Mouse (Mus musculus) hematopoietic stem cell, adult 5-6 weeks (primary cell): Measurements from ENCODE around the gene Gm49711. TPM values are rescaled to one million over a fixed set of nuclear protein-coding genes. Genes with fewer than 3 reads are reported as not detected.
"Not testable (repeated sequence)": the region's sequence is repeated elsewhere in the genome, so short reads cannot be mapped to it uniquely, and the experiment has no call there.

Experiments used
- ATAC-seq, 2 experiments: fragments of 125-278 bp in 1 of 2; replicated peaks in 1 of 2; 2 replicates each; pipeline ENCODE4 v1.8.0; 2016 to 2017; ENCODE audit warnings: inconsistent platforms in 2 of 2, mild to moderate bottlenecking in 2 of 2, moderate number of reproducible peaks in 2 of 2, low read depth in 1 of 2, moderate TSS enrichment in 1 of 2; ENCODE audit not compliant: low FRiP score in 2 of 2, poor library complexity in 2 of 2, severe bottlenecking in 2 of 2, insufficient read depth in 1 of 2, low TSS enrichment in 1 of 2
- total RNA-seq: library from RNA; stranded (forward); fragments of 172-1452, 232-1000 nt; gene quantifications from 2 replicates; pipeline ENCODE4 v1.2.3, GENCODE M21; 2017

Gene Gm49711
- total RNA-seq, 1 experiment from 2014 or later: not detected

DNA sequence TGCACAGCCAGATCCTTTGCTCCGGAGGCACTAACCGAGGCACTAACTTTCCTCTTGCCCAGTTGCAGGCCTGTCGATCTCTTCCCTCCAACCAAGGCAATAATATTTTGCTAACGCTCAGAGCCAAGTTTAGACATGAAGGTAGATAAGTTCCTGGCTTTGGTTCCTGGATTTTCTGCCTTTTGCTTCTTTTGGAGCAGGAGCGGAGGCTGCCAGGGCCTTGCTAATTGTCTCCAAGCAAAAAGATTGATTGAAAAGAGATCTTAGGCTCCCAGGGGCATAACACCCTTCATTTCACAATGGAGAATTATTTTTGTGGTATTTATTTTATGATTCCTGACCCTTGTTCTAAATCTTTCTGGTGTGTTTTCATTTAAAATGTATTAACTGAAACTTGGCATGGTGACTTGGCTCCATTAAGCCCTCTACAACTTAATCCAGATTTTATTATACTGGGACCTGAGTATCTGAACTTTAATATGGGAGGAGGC is 151.2 kb downstream of the Gm49711 start:
- ATAC-seq: no peak

GRCm38 (mm10) chr16:92210316-92210715 is 152.2 kb downstream of the Gm49711 start:
- not testable (repeated sequence) for ATAC-seq

DNA sequence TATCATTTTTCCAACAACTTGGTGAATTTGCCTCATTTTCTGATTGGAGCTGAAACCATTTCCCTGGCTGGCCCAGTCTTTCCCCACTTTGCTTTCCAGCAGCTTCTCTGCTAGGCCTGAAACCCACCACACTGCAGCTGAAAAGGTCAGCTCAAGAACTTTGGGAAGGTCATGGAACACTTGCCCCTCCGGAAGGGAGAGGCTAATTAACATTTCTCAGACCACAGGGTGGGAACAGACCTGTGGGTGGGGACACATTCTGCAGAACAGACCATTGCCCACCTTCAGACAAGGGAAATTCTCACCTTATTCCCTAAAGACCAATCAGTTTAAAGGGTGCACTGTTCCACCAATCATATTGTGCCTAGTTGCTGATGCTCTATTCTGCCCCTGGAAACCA is 155.8 kb downstream of the Gm49711 start:
- not testable (repeated sequence) for ATAC-seq

- ATAC-seq: no peak
These were observed 157.7 kb downstream of the Gm49711 start for GRCm38 (mm10) chr16:92215599-92216390.

GRCm38 (mm10) chr16:92220754-92221153 is 162.6 kb downstream of the Gm49711 start:
- ATAC-seq: no peak

DNA sequence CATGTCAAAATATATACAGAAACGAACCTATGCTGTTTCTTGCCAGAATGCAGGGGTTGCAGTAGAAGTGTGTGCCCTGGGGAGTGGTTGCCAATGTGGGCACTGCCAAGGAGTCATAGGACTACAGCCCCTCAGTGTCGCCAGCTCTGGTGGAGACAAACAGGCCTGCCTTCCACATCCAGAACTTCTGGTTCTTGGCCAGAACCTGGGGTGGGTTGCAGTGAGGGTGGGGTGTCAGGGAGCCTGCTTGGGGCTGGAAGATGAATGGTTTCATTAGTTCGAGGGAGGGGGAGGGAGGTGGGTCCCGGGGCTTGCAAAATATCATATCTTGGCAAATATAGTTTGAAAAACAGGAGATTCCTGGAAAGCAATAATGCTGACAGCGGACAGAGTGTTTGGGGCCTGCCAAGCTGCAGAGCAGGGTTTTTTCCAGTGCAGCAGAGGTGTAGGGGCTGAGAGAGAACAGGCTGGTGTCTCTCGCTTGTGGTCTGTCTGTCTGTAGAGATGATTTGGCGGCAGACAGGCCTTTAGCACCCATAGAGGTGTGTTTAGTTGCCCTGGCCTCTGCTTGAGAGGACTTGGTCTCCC is 170.3 kb downstream of the Gm49711 start:
- no peak for ATAC-seq

DNA sequence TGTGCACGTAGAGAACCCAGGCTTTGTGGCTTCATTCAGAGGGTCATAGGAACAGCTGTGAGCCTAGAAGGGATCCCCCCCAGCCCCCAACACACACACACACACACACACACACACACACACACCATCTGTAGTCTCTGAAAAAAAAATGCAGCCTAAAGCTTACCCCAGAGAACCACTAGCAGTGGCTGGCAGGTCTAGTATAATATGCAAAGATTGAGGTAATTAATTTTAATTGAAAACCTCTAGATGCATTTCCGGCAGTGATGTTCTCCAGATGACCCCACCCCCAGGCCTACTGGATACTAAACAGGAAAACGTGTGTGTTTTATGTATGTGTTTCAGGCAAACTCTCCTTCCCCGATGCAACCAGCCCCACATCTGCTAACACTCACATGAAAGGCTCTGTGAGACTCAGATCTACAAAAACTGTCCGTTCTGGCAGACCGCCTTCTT is 172.4 kb downstream of the Gm49711 start:
- ATAC-seq: no peak

- no peak for ATAC-seq
These were observed 176.4 kb downstream of the Gm49711 start for GRCm38 (mm10) chr16:92234530-92234929.

DNA sequence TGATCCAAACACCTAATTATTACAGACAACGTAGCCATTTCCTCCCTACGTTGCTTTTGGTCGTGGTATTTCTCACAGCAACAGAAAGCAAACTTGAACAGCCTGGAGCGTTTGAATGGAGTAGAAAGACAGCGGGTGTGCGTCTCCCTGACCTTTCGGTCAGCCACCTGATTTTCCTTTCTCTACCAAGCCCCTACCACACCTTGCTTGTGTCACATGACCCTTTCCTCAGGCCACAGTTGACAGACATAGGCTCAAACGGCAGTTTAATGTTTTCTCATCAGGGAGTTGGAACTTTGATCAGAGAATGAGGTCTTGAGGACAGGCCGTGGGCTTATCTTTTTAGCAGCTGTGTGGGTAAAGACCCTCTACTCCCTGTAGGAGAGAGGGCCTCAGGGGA is 177.1 kb downstream of the Gm49711 start:
- ATAC-seq: no peak

Other genes starting within 250 kb of the Gm49711 start
- gene Mrps6, start within 50 bp of the Gm49711 start, total RNA-seq: 24.9 and 28.7 TPM in 2 replicates
- gene Slc5a3, start within 50 bp of the Gm49711 start, total RNA-seq: 8.3 and 9.2 TPM in 2 replicates
- not detected in 2 replicates for gene Kcne2, start 234.1 kb downstream of the Gm49711 start, total RNA-seq
- 95.7 and 170 TPM in 2 replicates for gene Smim11, start 243.0 kb downstream of the Gm49711 start, total RNA-seq